Mouse (Mus musculus): ENCODE results near the gene Tkt. TPM values are rescaled to one million over a fixed set of nuclear protein-coding genes. Genes with fewer than 3 reads are reported as not detected.

Gene Tkt
- polyA plus RNA-seq, 1 experiment from 2014 or later: 213 TPM

DNA sequence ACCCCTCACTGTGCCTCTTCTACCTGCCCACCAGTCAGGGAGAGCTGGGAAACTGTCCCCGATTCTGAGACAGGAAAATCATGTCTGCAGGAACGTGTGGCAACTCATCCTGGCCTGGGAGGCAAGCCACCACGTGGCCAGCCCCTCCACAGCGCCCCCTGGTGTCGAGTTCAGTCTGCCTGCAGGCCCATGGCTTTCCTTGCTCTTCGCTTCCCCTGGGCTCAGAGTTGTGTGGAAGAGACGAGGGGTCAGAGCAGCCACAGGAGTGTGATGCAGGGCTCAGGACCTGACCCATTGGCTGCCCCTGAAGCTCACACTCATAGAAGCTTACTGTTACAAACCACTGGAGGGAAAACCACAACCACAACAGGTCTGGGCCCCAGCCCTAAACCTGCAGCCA, 64.4 kb downstream of the Tkt start:
- 16% methylated on average over 7 of the region's 7 CpGs for WGBS
- Histone ChIP-seq H3K36me3 (no peaks in the 10 kb centered on the region), H3K4me1 (replicated peaks) (no peaks in the 10 kb centered on the region), H3K27ac (no peak overlapping the region), H3K4me2 (replicated peaks) (no peak overlapping the region), H3K4me3 (replicated peaks) (no peak overlapping the region), H3K9me3 (no peaks in the 10 kb centered on the region), H3K27me3 (no peaks in the 10 kb centered on the region), H3K9ac (replicated peaks) (no peak overlapping the region)
- peak; percentile 62; the same call in 1 of the 2 replicates for ATAC-seq

DNA sequence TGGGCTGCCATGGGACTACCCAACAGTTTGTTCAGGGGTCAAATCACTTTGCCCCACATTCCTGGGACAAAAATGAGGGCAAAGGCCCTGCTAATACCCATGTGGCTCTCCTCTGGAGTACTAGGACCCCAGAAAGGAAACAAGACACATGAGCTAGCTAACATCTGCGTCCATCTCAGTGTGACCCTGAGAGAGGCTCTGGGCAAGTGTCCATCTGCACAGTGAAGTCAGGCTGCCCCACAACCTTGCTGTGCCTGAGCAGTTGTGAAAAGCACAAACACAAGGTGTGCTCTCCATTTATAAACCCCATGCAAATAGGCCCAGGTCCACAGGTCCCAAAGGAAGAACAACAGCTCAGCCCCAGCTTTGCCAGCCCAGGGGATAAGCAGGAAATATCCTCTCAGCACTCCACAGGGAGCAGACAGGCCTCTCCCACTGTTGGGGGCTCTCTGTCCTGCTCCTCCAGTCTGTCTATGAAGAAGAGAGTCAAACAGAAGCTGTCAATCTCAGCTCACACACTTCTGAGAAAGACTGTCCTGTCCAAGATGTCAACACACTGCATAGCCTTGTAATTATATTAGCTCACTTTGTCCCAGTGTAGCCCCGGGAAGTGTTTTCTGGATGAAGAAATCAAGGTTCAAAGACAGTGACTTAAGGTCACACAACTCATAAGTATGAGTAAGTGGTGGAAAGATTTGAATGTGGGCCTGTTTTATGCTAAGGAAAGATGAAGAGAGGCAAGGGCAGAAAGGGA, 65.0 kb downstream of the Tkt start:
- Histone ChIP-seq H3K27ac (no peak overlapping the region), H3K9me3 (no peaks in the 10 kb centered on the region), H3K4me3 (replicated peaks) (no peak overlapping the region), H3K9ac (replicated peaks) (no peak overlapping the region), H3K27me3 (no peaks in the 10 kb centered on the region), H3K4me2 (replicated peaks) (no peak overlapping the region), H3K36me3 (no peaks in the 10 kb centered on the region), H3K4me1 (replicated peaks) (no peaks in the 10 kb centered on the region)
- ATAC-seq: no peak
- 96% methylated on average over 2 of the region's 2 CpGs for WGBS

DNA sequence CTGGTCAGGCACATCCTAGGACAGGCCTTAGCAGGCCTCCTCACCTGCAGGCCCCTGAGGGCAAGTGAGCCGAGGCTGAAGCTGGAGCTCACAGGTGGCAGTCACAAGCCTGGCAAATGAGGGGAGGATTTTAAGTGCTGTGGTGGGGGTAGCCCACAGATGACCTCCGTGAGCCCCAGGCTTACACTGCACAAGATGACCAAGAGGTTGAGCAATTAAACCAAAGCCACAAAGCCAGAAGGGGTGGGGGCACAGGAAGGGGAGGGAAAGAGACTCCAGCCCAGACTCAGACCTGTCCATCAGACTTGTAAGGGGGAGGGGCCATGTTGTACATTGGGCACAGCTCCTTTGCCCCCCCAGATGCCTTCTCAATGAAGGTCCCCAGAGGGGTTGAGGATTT, 68.6 kb downstream of the Tkt start:
- no peak overlapping the region for H3K4me3 ChIP-seq (replicated peaks)
- 85% methylated on average over 2 of the region's 2 CpGs for WGBS
- no peaks in the 10 kb centered on the region for H3K4me1 ChIP-seq (replicated peaks)
- no peak overlapping the region for H3K9ac ChIP-seq (replicated peaks)
- no peaks in the 10 kb centered on the region for H3K27me3 ChIP-seq
- no peaks in the 10 kb centered on the region for H3K9me3 ChIP-seq
- no peaks in the 10 kb centered on the region for H3K36me3 ChIP-seq
- no peak overlapping the region for H3K4me2 ChIP-seq (replicated peaks)
- no peak for ATAC-seq
- H3K27ac ChIP-seq: no peak overlapping the region

DNA sequence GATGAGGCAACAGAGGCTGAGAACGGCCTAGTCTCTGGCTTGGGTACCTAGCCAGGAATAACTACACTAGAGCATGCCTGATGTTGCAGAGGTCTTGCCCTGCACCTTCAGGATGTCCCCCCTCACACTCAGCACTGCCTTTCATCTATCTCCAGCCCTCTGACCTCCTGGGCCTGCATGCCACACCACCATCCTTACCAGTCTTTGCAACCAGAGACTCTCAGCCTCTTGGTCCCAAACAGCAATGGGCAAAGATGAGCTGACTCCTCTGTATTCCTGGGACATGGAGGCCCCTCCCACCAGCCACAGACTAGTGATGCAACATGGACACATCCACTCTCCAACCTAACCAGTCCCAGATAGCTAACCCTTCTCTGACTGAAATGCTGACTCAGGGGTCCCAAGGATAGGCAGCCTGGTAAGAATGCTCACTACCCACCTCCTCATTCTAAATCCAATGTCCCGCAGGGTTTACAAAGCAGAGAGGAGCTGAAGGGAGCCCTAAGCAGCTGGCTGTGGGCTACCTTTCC, 70.7 kb downstream of the Tkt start:
- Histone ChIP-seq H3K27ac (no peak overlapping the region), H3K4me2 (replicated peaks) (no peak overlapping the region), H3K4me1 (replicated peaks) (no peaks in the 10 kb centered on the region), H3K9me3 (no peaks in the 10 kb centered on the region), H3K4me3 (replicated peaks) (no peak overlapping the region), H3K27me3 (no peaks in the 10 kb centered on the region), H3K9ac (replicated peaks) (no peak overlapping the region), H3K36me3 (no peaks in the 10 kb centered on the region)
- no peak for ATAC-seq
- WGBS: 84% methylated on average over 2 of the region's 2 CpGs

DNA sequence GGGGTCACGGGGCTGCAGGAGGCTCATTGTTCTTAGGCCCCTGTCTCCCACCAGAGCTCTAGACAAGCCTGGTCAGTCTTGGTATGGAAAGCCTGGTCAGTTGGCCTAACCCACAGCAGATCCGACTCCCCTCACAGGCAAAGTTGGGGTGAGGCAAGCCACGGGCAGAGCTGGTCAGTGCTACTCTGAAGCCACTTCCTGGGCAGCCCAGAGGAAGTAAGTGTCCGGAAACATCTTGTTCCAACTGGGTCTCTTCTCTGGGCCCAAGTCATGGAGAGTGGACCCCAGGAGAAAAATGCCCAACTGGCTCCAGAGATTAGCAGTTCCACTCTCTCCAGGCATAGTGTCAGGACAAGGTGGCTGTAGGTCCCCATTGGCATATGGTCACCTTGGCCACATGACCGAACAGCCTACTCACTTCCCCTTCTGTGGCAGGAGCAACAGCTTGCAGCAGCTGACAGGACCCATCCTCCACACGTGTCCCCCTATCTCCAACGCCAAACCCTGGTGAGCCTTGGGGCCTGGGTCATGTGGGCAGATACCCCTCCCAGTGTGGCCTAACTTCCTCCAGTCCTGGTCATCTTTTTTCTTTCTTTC, 71.9 kb downstream of the Tkt start:
- no peaks in the 10 kb centered on the region for H3K36me3 ChIP-seq
- no peak overlapping the region for H3K4me2 ChIP-seq (replicated peaks)
- H3K4me1 ChIP-seq (replicated peaks): peaks cover 7% of the 10 kb centered on the region; the same call in 1 of the 2 replicates
- H3K9me3 ChIP-seq: no peaks in the 10 kb centered on the region
- peaks cover 5% of the 10 kb centered on the region; the same call in 1 of the 2 replicates for H3K27me3 ChIP-seq
- WGBS: 80% methylated on average over 7 of the region's 7 CpGs
- H3K27ac ChIP-seq: no peak overlapping the region
- H3K9ac ChIP-seq (replicated peaks): no peak overlapping the region
- ATAC-seq: no peak
- no peak overlapping the region for H3K4me3 ChIP-seq (replicated peaks)

DNA sequence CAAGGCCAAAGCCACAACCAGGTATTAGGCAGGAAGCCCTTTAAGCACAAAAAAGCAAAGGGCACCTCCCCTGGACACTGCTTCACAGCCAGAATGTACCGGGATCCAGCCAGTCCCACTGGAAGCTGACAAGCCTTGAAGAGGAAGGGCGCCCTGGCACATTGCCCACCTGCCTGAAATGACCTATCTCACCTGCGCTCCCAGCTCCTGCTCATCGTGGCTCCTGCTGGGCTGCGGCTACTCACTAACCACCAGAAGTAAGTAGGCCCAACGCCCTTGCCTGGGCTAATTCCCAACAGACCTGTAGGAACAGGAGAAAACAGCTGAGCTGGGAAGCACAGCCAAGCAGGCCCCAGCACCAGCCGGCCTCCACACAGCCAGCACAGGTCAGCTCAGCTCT, 74.0 kb downstream of the Tkt start:
- Histone ChIP-seq H3K9ac (replicated peaks) (no peak overlapping the region), H3K27me3 (peaks cover 25% of the 10 kb centered on the region), H3K4me2 (replicated peaks) (no peak overlapping the region), H3K36me3 (no peaks in the 10 kb centered on the region), H3K4me3 (replicated peaks) (no peak overlapping the region), H3K27ac (no peak overlapping the region), H3K9me3 (no peaks in the 10 kb centered on the region), H3K4me1 (replicated peaks) (peaks cover 23% of the 10 kb centered on the region)
- WGBS: 80% methylated on average over 7 of the region's 7 CpGs
- ATAC-seq: no peak

DNA sequence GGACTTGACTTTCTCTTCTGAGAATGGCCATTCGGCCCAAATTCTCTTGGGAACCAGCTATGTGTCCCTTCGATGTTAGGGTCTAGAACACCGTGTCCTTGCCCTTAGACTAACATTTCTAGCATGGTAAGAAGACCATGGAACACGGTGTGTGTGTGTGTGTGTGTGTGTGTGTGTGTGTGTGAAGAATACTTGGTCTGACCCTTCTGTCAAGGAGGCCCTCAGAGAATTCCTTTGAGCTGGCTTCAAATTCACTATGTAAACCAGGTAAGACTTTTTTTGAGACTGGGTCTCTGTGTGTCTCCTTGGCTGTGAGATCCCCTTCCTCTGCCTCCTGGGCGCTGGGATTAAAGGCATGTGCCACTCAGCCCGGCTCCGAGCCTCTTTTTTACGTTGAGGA, 74.4 kb downstream of the Tkt start:
- Histone ChIP-seq H3K27ac (no peak overlapping the region), H3K27me3 (peaks cover 25% of the 10 kb centered on the region), H3K36me3 (no peaks in the 10 kb centered on the region), H3K4me3 (replicated peaks) (no peak overlapping the region), H3K9me3 (no peaks in the 10 kb centered on the region), H3K9ac (replicated peaks) (no peak overlapping the region), H3K4me1 (replicated peaks) (peaks cover 23% of the 10 kb centered on the region), H3K4me2 (replicated peaks) (no peak overlapping the region)
- 87% methylated on average over 8 of the region's 8 CpGs for WGBS
- no peak for ATAC-seq

Small RNA genes lying within 50 kb of the gene (microRNA-seq; reads per million reads assigned to microRNA genes)
- gene Mir3076: 3.5 reads per million, percentile 14 among the genes with 10 or more reads in this experiment

Other genes starting within 250 kb of the Tkt start
- 22.5 and 23.2 TPM in 2 replicates for gene Dcp1a, start 68.8 kb upstream of the Tkt start, polyA plus RNA-seq (2015; fragmentation: Nextera tagmentation; extraction: Ambion mirVana)
- gene Cacna1d, start 56.9 kb upstream of the Tkt start, polyA plus RNA-seq (2015; fragmentation: Nextera tagmentation; extraction: Ambion mirVana): 5.5 and 5.6 TPM in 2 replicates
- 14.5 and 17.4 TPM in 2 replicates for gene Prkcd, start 77.9 kb downstream of the Tkt start, polyA plus RNA-seq (2015; fragmentation: Nextera tagmentation; extraction: Ambion mirVana)
- 10.8 and 10.9 TPM in 2 replicates for gene Rft1, start 106.0 kb downstream of the Tkt start, polyA plus RNA-seq (2015; fragmentation: Nextera tagmentation; extraction: Ambion mirVana)
- gene Sfmbt1, start 166.5 kb downstream of the Tkt start, polyA plus RNA-seq (2015; fragmentation: Nextera tagmentation; extraction: Ambion mirVana): 21.2 and 21.5 TPM in 2 replicates